Mouse (Mus musculus): ENCODE measurements around the gene Nmnat2. TPM values are rescaled to one million over a fixed set of nuclear protein-coding genes. Genes with fewer than 3 reads are reported as not detected.
A peak's percentile ranks its signal among the peaks of the same experiment; 100 is the strongest.
"Not testable (repeated sequence)": the region's sequence is repeated elsewhere in the genome, so short reads cannot be mapped to it uniquely, and the experiment has no call there.

Gene Nmnat2
- polyA plus RNA-seq, 1 experiment from 2014 or later: 5.0 TPM

- Histone ChIP-seq H3K9me3 (no peaks in the 10 kb centered on the region), H3K4me3 (no peak overlapping the region), H3K27ac (peak overlapping the region; percentile 73), H3K36me3 (no peaks in the 10 kb centered on the region), H3K27me3 (no peaks in the 10 kb centered on the region), H3K4me2 (no peak overlapping the region), H3K9ac (no peak overlapping the region), H3K4me1 (peaks cover 35% of the 10 kb centered on the region)
- ATAC-seq (ENCODE audit: borderline replicate concordance, extremely low read depth, low FRiP score, low TSS enrichment): no peak
- WGBS: 70% methylated on average over 4 of the region's 4 CpGs
Measured at GRCm38 (mm10) chr1:153066387-153066781, 111.6 kb downstream of the Nmnat2 start.

- Histone ChIP-seq H3K4me2 (peak overlapping the region; percentile 13; the same call in 1 of the 2 replicates), H3K4me1 (peaks cover 33% of the 10 kb centered on the region), H3K27ac (peak overlapping the region; percentile 32; the same call in 1 of the 2 replicates), H3K4me3 (peak overlapping the region; percentile 6; the same call in 1 of the 2 replicates), H3K27me3 (peaks cover 12% of the 10 kb centered on the region; the same call in 1 of the 2 replicates), H3K9ac (no peak overlapping the region), H3K9me3 (no peaks in the 10 kb centered on the region), H3K36me3 (no peaks in the 10 kb centered on the region)
- 35% methylated on average over 16 of the region's 16 CpGs for WGBS
- peak; percentile 35; the same call in 1 of the 2 replicates for ATAC-seq (ENCODE audit: borderline replicate concordance, extremely low read depth, low FRiP score, low TSS enrichment)
Measured at GRCm38 (mm10) chr1:153071563-153071962, 116.8 kb downstream of the Nmnat2 start.

DNA sequence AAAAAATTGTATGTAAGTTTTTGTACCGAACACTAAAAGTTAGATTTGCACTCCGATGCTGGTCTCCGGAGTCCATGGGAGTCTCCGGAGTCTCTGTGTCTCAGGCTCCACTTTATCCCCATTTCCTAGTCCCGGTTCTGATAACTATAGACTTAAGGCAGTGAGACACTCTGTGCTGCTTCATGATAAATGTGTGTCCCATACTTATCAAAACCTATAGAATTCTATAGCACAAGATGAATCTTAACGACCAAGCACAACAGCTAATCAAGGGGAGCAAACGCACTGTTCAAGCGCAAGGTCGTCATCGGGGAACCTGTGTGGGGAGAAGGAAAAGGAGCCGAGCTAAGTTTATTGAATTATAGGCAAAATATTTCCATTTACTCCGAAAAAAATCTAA is 117.2 kb downstream of the Nmnat2 start:
- H3K36me3 ChIP-seq: no peaks in the 10 kb centered on the region
- WGBS: 40% methylated on average over 12 of the region's 12 CpGs
- ATAC-seq (ENCODE audit: borderline replicate concordance, extremely low read depth, low FRiP score, low TSS enrichment): no peak
- H3K9me3 ChIP-seq: no peaks in the 10 kb centered on the region
- H3K9ac ChIP-seq: no peak overlapping the region
- H3K27me3 ChIP-seq: peaks cover 12% of the 10 kb centered on the region; the same call in 1 of the 2 replicates
- peak overlapping the region; percentile 13; the same call in 1 of the 2 replicates for H3K4me2 ChIP-seq
- peaks cover 33% of the 10 kb centered on the region for H3K4me1 ChIP-seq
- peak overlapping the region; percentile 6; the same call in 1 of the 2 replicates for H3K4me3 ChIP-seq
- H3K27ac ChIP-seq: peak overlapping the region; percentile 32; the same call in 1 of the 2 replicates

GRCm38 (mm10) chr1:153072711-153073110 is 117.9 kb downstream of the Nmnat2 start:
- H3K27ac ChIP-seq: no peak overlapping the region
- peaks cover 12% of the 10 kb centered on the region; the same call in 1 of the 2 replicates for H3K27me3 ChIP-seq
- H3K4me2 ChIP-seq: no peak overlapping the region
- H3K9ac ChIP-seq: no peak overlapping the region
- WGBS: 69% methylated on average over 10 of the region's 10 CpGs
- ATAC-seq (ENCODE audit: borderline replicate concordance, extremely low read depth, low FRiP score, low TSS enrichment): no peak
- H3K36me3 ChIP-seq: no peaks in the 10 kb centered on the region
- H3K9me3 ChIP-seq: no peaks in the 10 kb centered on the region
- H3K4me3 ChIP-seq: no peak overlapping the region
- peaks cover 33% of the 10 kb centered on the region for H3K4me1 ChIP-seq

DNA sequence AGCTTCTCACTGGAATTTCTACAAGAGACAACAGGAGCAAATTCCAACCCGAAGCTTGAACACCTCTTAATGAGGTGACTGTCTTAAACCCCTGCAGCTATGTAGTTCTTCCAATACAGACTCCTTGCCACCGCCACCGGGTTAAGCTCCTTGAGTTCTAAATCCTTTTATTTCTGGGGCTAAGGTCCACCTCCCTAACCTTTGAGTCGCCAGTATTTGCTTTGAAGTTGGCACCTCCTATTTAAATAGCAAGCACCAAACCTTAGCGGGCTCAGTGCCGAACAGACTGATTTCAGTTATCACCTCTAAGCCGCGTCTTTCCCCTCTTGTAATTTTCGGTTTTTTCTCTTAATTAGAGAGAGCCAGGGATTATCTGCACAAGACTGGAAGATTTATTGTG is 118.6 kb downstream of the Nmnat2 start:
- Histone ChIP-seq H3K4me1 (peaks cover 33% of the 10 kb centered on the region), H3K4me3 (no peak overlapping the region), H3K27me3 (peaks cover 12% of the 10 kb centered on the region; the same call in 1 of the 2 replicates), H3K9ac (no peak overlapping the region), H3K36me3 (no peaks in the 10 kb centered on the region), H3K4me2 (no peak overlapping the region), H3K27ac (no peak overlapping the region), H3K9me3 (no peaks in the 10 kb centered on the region)
- WGBS: 35% methylated on average over 9 of the region's 9 CpGs
- no peak for ATAC-seq (ENCODE audit: borderline replicate concordance, extremely low read depth, low FRiP score, low TSS enrichment)

- no peak overlapping the region for H3K4me2 ChIP-seq
- H3K9ac ChIP-seq: no peak overlapping the region
- H3K4me1 ChIP-seq: peaks cover 22% of the 10 kb centered on the region
- H3K36me3 ChIP-seq: no peaks in the 10 kb centered on the region
- ATAC-seq (ENCODE audit: borderline replicate concordance, extremely low read depth, low FRiP score, low TSS enrichment): no peak
- H3K4me3 ChIP-seq: no peak overlapping the region
- H3K9me3 ChIP-seq: no peaks in the 10 kb centered on the region
- WGBS: 80% methylated on average over 3 of the region's 3 CpGs
- H3K27ac ChIP-seq: no peak overlapping the region
- H3K27me3 ChIP-seq: peaks cover 12% of the 10 kb centered on the region; the same call in 1 of the 2 replicates
Measured at GRCm38 (mm10) chr1:153075087-153075736, 120.4 kb downstream of the Nmnat2 start.

DNA sequence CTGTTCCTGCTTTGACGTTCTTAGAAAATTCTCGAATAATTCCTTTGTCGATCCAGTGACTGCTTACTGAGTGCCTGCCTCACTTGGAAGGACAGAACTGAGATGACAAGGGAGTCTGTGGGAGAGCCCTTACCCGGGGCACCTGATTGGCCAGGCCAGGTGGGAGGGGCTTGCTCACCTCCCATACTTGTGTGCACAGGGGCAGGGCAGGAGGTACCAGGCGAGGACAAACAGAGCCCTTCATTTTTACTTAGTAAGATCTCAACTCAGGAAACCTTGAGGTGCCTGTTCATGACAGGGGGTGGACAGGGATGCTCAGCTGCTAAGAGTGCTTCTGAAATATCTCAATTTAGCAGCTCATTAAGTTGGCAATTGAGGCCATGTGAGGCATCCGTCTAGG is 121.2 kb downstream of the Nmnat2 start:
- H3K27ac ChIP-seq: no peak overlapping the region
- no peak overlapping the region for H3K9ac ChIP-seq
- H3K27me3 ChIP-seq: peaks cover 12% of the 10 kb centered on the region; the same call in 1 of the 2 replicates
- H3K9me3 ChIP-seq: no peaks in the 10 kb centered on the region
- H3K4me1 ChIP-seq: peaks cover 22% of the 10 kb centered on the region
- no peak overlapping the region for H3K4me2 ChIP-seq
- WGBS: 26% methylated on average over 6 of the region's 6 CpGs
- H3K4me3 ChIP-seq: no peak overlapping the region
- no peaks in the 10 kb centered on the region for H3K36me3 ChIP-seq
- peak; percentile 35; the same call in 1 of the 2 replicates for ATAC-seq (ENCODE audit: borderline replicate concordance, extremely low read depth, low FRiP score, low TSS enrichment)

DNA sequence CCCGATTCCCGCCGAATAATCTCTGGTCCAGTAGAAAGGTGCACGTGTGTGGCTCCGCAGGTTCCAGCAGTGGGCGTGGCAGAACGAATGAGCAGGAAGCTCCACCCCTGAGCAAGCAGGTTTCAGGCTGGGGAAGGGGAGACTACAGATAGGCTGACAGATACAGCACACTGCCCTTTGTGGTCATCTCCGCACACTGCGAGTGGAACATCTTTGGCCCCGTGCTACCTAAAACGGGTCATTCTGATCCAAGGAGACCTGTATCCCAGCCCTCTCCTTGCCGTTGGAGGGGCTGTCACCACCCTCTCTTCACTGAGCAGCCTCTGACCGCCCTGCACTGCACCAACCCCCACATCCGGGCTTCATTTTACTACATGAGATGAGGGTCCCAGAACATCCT is 128.4 kb downstream of the Nmnat2 start:
- ATAC-seq (ENCODE audit: borderline replicate concordance, extremely low read depth, low FRiP score, low TSS enrichment); H3K36me3 ChIP-seq; H3K4me2 ChIP-seq; H3K4me3 ChIP-seq; H3K9me3 ChIP-seq; H3K27ac ChIP-seq; H3K9ac ChIP-seq; H3K27me3 ChIP-seq: not testable (repeated sequence)
- peaks cover 14% of the 10 kb centered on the region for H3K4me1 ChIP-seq
- WGBS: 87% methylated on average over 8 of the region's 14 CpGs

- Histone ChIP-seq H3K4me3 (no peak overlapping the region), H3K4me2 (no peak overlapping the region), H3K27me3 (no peaks in the 10 kb centered on the region), H3K4me1 (peaks cover 14% of the 10 kb centered on the region), H3K36me3 (no peaks in the 10 kb centered on the region), H3K9ac (no peak overlapping the region), H3K27ac (no peak overlapping the region), H3K9me3 (no peaks in the 10 kb centered on the region)
- ATAC-seq (ENCODE audit: borderline replicate concordance, extremely low read depth, low FRiP score, low TSS enrichment): no peak
- 49% methylated on average over 6 of the region's 6 CpGs for WGBS
Measured at GRCm38 (mm10) chr1:153084191-153084590, 129.4 kb downstream of the Nmnat2 start.

GRCm38 (mm10) chr1:153085198-153085597 is 130.4 kb downstream of the Nmnat2 start:
- Histone ChIP-seq H3K4me3 (no peak overlapping the region), H3K4me2 (no peak overlapping the region), H3K9ac (no peak overlapping the region), H3K9me3 (no peaks in the 10 kb centered on the region), H3K27ac (no peak overlapping the region), H3K27me3 (no peaks in the 10 kb centered on the region), H3K36me3 (no peaks in the 10 kb centered on the region), H3K4me1 (peaks cover 14% of the 10 kb centered on the region)
- 0 out of 2 replicates have a peak, but pooled peaks have one; percentile 11 for ATAC-seq (ENCODE audit: borderline replicate concordance, extremely low read depth, low FRiP score, low TSS enrichment)
- 85% methylated on average over 5 of the region's 5 CpGs for WGBS

- 74% methylated on average over 5 of the region's 5 CpGs for WGBS
- no peak for ATAC-seq (ENCODE audit: borderline replicate concordance, extremely low read depth, low FRiP score, low TSS enrichment)
Measured at GRCm38 (mm10) chr1:153087771-153088170, 133.0 kb downstream of the Nmnat2 start.

DNA sequence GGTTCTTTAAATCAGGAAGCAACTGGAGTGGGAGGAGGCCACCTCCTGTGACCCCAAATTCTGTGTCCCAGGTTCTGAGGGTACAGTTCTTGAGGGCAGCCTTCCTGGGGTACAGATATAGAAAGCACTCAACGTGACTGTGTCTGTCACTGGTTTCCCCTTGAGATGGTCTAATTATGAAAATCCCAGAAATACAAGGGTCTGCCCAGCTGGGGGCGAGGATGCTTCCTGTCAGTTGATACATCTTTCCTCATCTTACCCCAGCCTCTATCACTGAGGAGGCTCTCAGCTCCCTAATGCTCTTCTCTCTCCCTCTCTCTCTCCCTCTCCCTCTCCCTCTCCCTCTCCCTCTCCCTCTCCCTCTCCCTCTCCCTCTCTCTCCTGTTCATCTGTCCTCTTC is 135.3 kb downstream of the Nmnat2 start:
- H3K4me1 ChIP-seq: peaks cover 43% of the 10 kb centered on the region
- no peak overlapping the region for H3K4me3 ChIP-seq
- H3K27me3 ChIP-seq: no peaks in the 10 kb centered on the region
- 83% methylated on average over 2 of the region's 2 CpGs for WGBS
- H3K9me3 ChIP-seq: no peaks in the 10 kb centered on the region
- ATAC-seq (ENCODE audit: borderline replicate concordance, extremely low read depth, low FRiP score, low TSS enrichment): no peak
- no peaks in the 10 kb centered on the region for H3K36me3 ChIP-seq
- H3K27ac ChIP-seq: no peak overlapping the region
- H3K9ac ChIP-seq: no peak overlapping the region
- no peak overlapping the region for H3K4me2 ChIP-seq

More at GRCm38 (mm10) chr1:153087771-153088170, 133.0 kb downstream of the Nmnat2 start:
- no peak overlapping the region for H3K4me3 ChIP-seq
- no peak overlapping the region for H3K27ac ChIP-seq
- H3K9ac ChIP-seq: no peak overlapping the region
- H3K9me3 ChIP-seq: no peaks in the 10 kb centered on the region
- no peaks in the 10 kb centered on the region for H3K36me3 ChIP-seq
- H3K4me1 ChIP-seq: peaks cover 37% of the 10 kb centered on the region
- H3K4me2 ChIP-seq: no peak overlapping the region
- no peaks in the 10 kb centered on the region for H3K27me3 ChIP-seq

All from lung, embryonic 15.5 days (tissue).